Mouse (Mus musculus): ENCODE data around the gene 1700016C15Rik.

DNA sequence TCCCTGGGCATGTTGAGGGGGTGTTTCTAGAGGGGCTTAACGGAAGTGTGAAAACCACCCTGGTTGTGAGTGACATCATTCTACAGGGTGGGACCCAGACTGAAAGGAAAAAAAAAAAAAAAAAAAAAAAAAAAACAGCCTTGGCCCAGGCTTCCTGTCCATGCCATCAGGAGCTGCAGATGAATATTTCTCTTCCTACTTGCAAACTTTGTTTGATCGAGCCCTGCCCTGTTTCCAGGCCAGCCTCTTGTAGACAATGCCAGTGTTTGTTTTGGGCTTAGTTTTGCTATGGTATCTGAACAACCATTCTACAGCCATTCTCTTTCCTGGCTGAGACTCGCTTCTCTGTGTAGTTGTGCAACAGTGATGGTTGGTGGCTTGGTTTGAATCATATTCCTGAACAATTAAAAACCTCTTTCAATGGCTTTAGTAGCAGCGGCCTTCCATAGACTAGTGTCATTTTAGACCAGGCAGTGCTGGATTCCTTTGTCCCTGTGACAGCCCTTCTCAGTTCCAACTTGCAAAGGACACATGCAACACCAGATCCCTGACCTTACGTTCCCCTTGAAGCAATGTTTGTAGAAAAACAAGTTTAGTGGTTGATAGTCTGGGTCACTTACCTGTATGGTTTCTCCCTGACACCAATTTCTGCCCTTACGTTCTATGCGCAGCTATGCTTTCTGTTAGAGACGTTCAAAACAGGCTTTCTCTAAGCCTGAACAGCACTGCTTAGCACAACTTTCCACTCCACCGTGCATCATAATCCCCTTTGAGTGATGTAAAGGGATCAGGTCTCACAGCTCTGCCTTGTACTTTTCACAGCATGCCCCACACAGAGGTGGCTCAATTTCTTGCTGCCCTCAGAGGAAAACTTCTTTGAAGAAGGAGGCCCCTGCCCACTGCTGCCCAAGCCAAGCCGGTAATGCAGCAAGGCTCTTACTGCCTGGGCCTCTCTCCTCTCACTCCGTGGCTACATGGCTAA lies at the start of gene 1700016C15Rik:
- TF ChIP-seq CTCF (IDR thresholded peaks at IDR 0.05; ENCODE audit: control insufficient read depth, insufficient read depth, insufficient read length) (no peak), USF1 (IDR thresholded peaks at IDR 0.05; ENCODE audit: low read depth) (no peak), FOSL1 (IDR thresholded peaks at IDR 0.05; ENCODE audit: insufficient read depth, low read length, poor library complexity, severe bottlenecking) (no peak), CEBPB (IDR thresholded peaks at IDR 0.05; ENCODE audit: low read depth) (no peak), MAX (IDR thresholded peaks at IDR 0.05) (no peak)

All from C2C12 (cell line).